Mouse (Mus musculus) thymus, postnatal 0 days (tissue): ENCODE data around the gene Dner. TPM values are rescaled to one million over a fixed set of nuclear protein-coding genes. Genes with fewer than 3 reads are reported as not detected.

Experiments used
- DNase-seq: peaks from one replicate; pipeline ENCODE4 v3.0.0-alpha.2; 2015; ENCODE audit warnings: low spot score
- polyA plus RNA-seq: library from polyadenylated mRNA; unstranded; fragments of >200 nt; fragmentation: Nextera tagmentation; extraction: Ambion mirVana; gene quantifications from 2 replicates; pipeline ENCODE4 v1.2.1, GENCODE M21; 2015

Dner gene
- polyA plus RNA-seq, 1 experiment from 2014 or later = 0.16 TPM

GRCm38 (mm10) chr1:84449566-84450278 lies 246.3 kb downstream of the Dner start:
- no peak for DNase-seq

- no peak for DNase-seq
Measured at GRCm38 (mm10) chr1:84443640-84444039, 252.4 kb downstream of the Dner start.

GRCm38 (mm10) chr1:84443050-84443449 lies 253.0 kb downstream of the Dner start:
- DNase-seq = no peak

GRCm38 (mm10) chr1:84441419-84441818 lies 254.6 kb downstream of the Dner start:
- no peak for DNase-seq

- no peak for DNase-seq
Measured at GRCm38 (mm10) chr1:84437565-84437964, 258.5 kb downstream of the Dner start.

- no peak for DNase-seq
Measured at GRCm38 (mm10) chr1:84436281-84436680, 259.7 kb downstream of the Dner start.

- no peak for DNase-seq
Measured at GRCm38 (mm10) chr1:84433291-84433980, 262.6 kb downstream of the Dner start.

GRCm38 (mm10) chr1:84432311-84432710 lies 263.7 kb downstream of the Dner start:
- no peak for DNase-seq

- no peak for DNase-seq
Measured at GRCm38 (mm10) chr1:84428331-84428730, 267.7 kb downstream of the Dner start.

- DNase-seq = no peak
Measured at GRCm38 (mm10) chr1:84427757-84428156, 268.3 kb downstream of the Dner start.

- DNase-seq = no peak
Measured at GRCm38 (mm10) chr1:84426679-84427078, 269.3 kb downstream of the Dner start.

- DNase-seq = no peak
Measured at GRCm38 (mm10) chr1:84422881-84423280, 273.1 kb downstream of the Dner start.

GRCm38 (mm10) chr1:84421845-84422244 lies 274.2 kb downstream of the Dner start:
- no peak for DNase-seq

GRCm38 (mm10) chr1:84419416-84419815 lies 276.6 kb downstream of the Dner start:
- DNase-seq = no peak

- no peak for DNase-seq
Measured at GRCm38 (mm10) chr1:84418511-84418910, 277.5 kb downstream of the Dner start.

GRCm38 (mm10) chr1:84417761-84418238 lies 278.2 kb downstream of the Dner start:
- DNase-seq = no peak

GRCm38 (mm10) chr1:84417276-84417675 lies 278.7 kb downstream of the Dner start:
- no peak for DNase-seq

GRCm38 (mm10) chr1:84414464-84414863 lies 281.6 kb downstream of the Dner start:
- no peak for DNase-seq

- DNase-seq = no peak
Measured at GRCm38 (mm10) chr1:84409514-84409913, 286.5 kb downstream of the Dner start.

GRCm38 (mm10) chr1:84408873-84409272 lies 287.1 kb downstream of the Dner start:
- no peak for DNase-seq

- no peak for DNase-seq
Measured at GRCm38 (mm10) chr1:84406891-84407290, 289.1 kb downstream of the Dner start.

- DNase-seq = no peak
Measured at GRCm38 (mm10) chr1:84405551-84406290, 290.3 kb downstream of the Dner start.
